Mouse (Mus musculus) ES-Bruce4 (cell line): ENCODE results near the gene Katnal1. TPM values are rescaled to one million over a fixed set of nuclear protein-coding genes. Genes with fewer than 3 reads are reported as not detected.

ENCODE experiments used
- H3K27ac ChIP-seq: 2 replicates; pipeline ENCODE4 v1.5.1; 2012; ENCODE audit warnings: low read length, inconsistent platforms; ENCODE audit not compliant: insufficient read depth
- H3K27me3 ChIP-seq: 2 replicates; pipeline ENCODE4 v1.6.1; 2012; ENCODE audit warnings: mild to moderate bottlenecking, low read length, inconsistent platforms; ENCODE audit not compliant: control insufficient read depth, poor library complexity, insufficient read depth, severe bottlenecking
- H3K36me3 ChIP-seq: 2 replicates; pipeline ENCODE4 v1.6.1; 2012; ENCODE audit warnings: inconsistent platforms, mild to moderate bottlenecking, low read length, moderate library complexity; ENCODE audit not compliant: control insufficient read depth, poor library complexity, insufficient read depth, severe bottlenecking
- H3K4me1 ChIP-seq: one replicate; pipeline ENCODE4 v1.8.1; 2011; ENCODE audit warnings: low read length; ENCODE audit not compliant: control insufficient read depth, insufficient read depth
- H3K4me3 ChIP-seq: 2 replicates; pipeline ENCODE4 v1.5.1; 2011; ENCODE audit warnings: low read depth, mild to moderate bottlenecking, low read length
- H3K9ac ChIP-seq: 2 replicates; pipeline ENCODE4 v1.6.1; 2012; ENCODE audit warnings: low read depth, mild to moderate bottlenecking, inconsistent platforms; ENCODE audit not compliant: poor library complexity, severe bottlenecking
- H3K9me3 ChIP-seq: replicated peaks from 2 replicates; pipeline ENCODE4 v1.6.1; 2012; ENCODE audit warnings: mild to moderate bottlenecking, low read length, inconsistent platforms; ENCODE audit not compliant: control insufficient read depth, poor library complexity, insufficient read depth, severe bottlenecking
- CTCF ChIP-seq: IDR thresholded peaks from one replicate; pipeline ENCODE4 v1.8.1; 2011; ENCODE audit warnings: low read depth, low read length
- EP300 ChIP-seq: IDR thresholded peaks from 2 replicates; pipeline ENCODE4 v1.6.1; 2011; ENCODE audit warnings: low read depth, low read length; ENCODE audit not compliant: insufficient read depth
- POLR2A ChIP-seq: IDR thresholded peaks from one replicate; pipeline ENCODE4 v1.8.1; 2011; ENCODE audit warnings: low read length; ENCODE audit not compliant: insufficient read depth
- polyA plus RNA-seq: library from polyadenylated mRNA; stranded (reverse); fragments of >200 nt; gene quantifications from 2 replicates; pipeline ENCODE4 v1.2.4, GENCODE M21; 2011; ENCODE audit warnings: low read depth; ENCODE audit not compliant: missing spikeins, insufficient read depth, insufficient read length

Katnal1 gene
- polyA plus RNA-seq, 1 experiment = 10.5 TPM

DNA sequence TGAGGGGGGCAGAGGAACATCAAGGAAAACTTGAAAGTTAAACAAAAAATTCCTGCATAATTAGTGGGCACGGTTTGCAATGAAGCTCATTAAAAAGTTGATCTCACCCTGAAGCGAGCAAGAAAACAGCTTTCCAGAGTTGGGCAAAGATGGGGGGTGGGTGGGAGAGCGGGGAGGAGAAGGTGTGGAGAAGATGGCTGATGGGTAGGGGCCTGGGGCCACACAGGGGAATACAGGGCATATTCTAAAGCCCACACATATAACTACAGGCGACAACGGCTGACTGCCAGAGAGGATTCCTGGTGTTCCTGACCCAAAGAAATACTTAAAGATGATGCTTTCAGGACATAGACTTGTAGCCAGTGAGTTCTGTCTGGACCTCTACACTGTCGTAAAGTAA is 65.7 kb downstream of the Katnal1 start:
- TF ChIP-seq POLR2A = no peak
- TF ChIP-seq CTCF = no peak
- TF ChIP-seq EP300 = no peak
- H3K27ac ChIP-seq = no peak overlapping the region
- H3K36me3 ChIP-seq = no peaks in the 10 kb centered on the region
- no peak overlapping the region for H3K9ac ChIP-seq
- no peak overlapping the region for H3K4me3 ChIP-seq
- H3K4me1 ChIP-seq = peaks cover 2% of the 10 kb centered on the region
- no peaks in the 10 kb centered on the region for H3K9me3 ChIP-seq
- no peaks in the 10 kb centered on the region for H3K27me3 ChIP-seq

DNA sequence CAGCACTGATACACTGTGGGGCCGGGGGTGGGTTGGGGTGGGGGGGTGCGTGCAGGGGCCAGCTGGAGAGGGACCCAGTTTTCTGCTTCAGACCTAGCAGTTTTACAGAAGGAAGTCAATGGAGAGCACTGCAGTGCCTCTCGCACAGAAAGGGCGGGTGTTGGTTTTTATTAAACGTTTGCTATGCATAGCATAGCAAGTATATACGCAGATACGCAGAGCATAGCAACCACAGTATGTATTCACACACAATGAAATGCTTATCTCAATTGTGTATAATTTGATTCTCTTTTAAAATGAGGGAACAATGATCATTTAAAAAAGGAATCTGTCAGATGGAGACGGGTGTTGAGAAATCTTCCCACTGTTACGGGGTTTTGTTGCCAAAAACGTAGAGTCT is 66.3 kb downstream of the Katnal1 start:
- no peak overlapping the region for H3K9ac ChIP-seq
- H3K4me3 ChIP-seq = no peak overlapping the region
- H3K27me3 ChIP-seq = no peaks in the 10 kb centered on the region
- no peak for TF ChIP-seq CTCF
- TF ChIP-seq POLR2A = no peak
- TF ChIP-seq EP300 = no peak
- H3K4me1 ChIP-seq = peaks cover 2% of the 10 kb centered on the region
- no peak overlapping the region for H3K27ac ChIP-seq
- no peaks in the 10 kb centered on the region for H3K36me3 ChIP-seq
- H3K9me3 ChIP-seq = no peaks in the 10 kb centered on the region

DNA sequence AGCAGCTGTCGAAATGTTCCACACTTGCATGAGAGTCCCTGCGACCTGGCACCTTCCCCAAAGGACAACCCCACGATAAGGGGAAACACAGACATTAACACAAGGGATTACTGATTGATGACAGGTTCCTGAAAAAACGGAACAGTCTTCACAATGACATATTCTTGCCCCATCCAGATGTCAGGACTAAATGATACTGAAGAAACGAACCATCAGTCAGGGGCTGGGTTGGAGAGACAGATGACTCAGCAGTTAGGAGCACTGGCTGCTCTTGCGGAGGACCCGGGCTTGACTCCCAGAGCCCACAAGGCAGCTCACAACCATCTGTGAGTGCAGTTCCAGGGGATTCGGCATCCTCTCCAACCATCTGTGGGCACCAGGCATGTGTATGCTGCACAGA is 67.0 kb downstream of the Katnal1 start:
- H3K36me3 ChIP-seq = no peaks in the 10 kb centered on the region
- no peaks in the 10 kb centered on the region for H3K9me3 ChIP-seq
- H3K9ac ChIP-seq = no peak overlapping the region
- no peak overlapping the region for H3K4me3 ChIP-seq
- no peaks in the 10 kb centered on the region for H3K27me3 ChIP-seq
- TF ChIP-seq CTCF (no peak), POLR2A (no peak), EP300 (no peak)
- H3K27ac ChIP-seq = no peak overlapping the region
- peaks cover 2% of the 10 kb centered on the region for H3K4me1 ChIP-seq

DNA sequence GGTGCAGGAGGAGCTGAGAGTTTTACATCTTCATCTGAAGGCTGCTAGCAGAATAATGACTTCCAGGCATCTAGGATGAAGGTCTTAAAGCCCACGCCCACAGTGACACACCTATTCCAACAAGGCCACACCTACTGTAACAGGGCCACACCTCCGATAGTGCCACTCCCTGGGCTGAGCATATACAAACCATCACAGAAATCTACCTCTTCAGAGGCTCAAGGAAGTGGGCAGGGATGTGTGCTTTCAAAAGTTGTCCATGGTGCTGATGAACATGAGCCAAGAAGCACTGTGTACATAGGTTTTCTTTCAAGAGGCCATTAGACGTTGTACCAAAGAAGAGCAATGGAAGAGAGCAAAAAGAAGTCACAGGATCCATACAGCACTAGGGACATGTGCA is 71.6 kb downstream of the Katnal1 start:
- Histone ChIP-seq H3K4me1 (peaks cover 2% of the 10 kb centered on the region), H3K36me3 (no peaks in the 10 kb centered on the region), H3K9ac (no peak overlapping the region), H3K27ac (no peak overlapping the region), H3K27me3 (no peaks in the 10 kb centered on the region), H3K9me3 (no peaks in the 10 kb centered on the region), H3K4me3 (no peak overlapping the region)
- no peak for TF ChIP-seq POLR2A
- no peak for TF ChIP-seq EP300
- no peak for TF ChIP-seq CTCF

DNA sequence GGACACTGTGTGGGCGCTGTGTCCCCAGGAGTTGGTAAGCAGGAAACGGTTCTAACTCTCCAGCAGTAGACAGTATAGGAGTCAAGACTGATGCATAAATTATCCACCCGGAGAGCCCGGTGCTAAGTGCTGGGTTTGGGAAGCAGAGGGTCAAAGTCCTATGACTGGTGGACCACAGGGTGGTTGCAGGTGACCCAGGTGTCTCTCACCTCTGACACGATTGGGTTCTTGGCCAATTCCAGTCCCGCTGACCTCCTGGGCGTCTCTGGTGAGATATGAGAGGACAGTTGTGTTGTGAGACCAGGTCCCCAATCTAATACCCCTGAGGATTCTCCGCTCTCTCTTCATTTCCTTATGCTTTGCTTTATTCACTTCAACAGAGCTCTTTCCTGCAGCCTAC is 74.1 kb downstream of the Katnal1 start:
- Histone ChIP-seq H3K36me3 (no peaks in the 10 kb centered on the region), H3K27me3 (no peaks in the 10 kb centered on the region), H3K9ac (no peak overlapping the region), H3K4me3 (no peak overlapping the region), H3K9me3 (no peaks in the 10 kb centered on the region), H3K4me1 (no peaks in the 10 kb centered on the region), H3K27ac (no peak overlapping the region)
- TF ChIP-seq POLR2A (no peak), CTCF (no peak), EP300 (no peak)

DNA sequence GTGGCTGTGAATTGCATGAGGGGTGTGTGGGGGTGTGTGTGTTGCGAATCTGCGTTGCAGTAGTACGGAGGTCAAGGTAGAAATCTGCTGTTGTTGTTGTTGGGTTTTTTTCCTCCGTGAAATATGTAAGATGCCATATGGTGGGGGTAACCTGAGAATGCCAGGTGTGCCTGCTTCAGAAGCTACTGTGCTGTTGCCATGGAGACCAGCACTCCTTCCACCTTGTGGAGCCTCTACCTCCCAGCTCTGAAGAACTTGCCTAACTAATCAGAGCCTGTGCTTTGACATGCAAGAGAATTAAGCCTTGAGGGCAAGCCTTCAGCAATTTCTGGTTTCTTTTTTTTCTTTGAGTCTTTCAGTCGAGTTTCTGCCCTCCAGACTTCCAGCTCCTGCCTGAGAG is 75.0 kb downstream of the Katnal1 start:
- TF ChIP-seq EP300 = no peak
- no peak for TF ChIP-seq POLR2A
- no peak for TF ChIP-seq CTCF
- H3K4me1 ChIP-seq = no peaks in the 10 kb centered on the region
- no peak overlapping the region for H3K27ac ChIP-seq
- no peaks in the 10 kb centered on the region for H3K36me3 ChIP-seq
- no peaks in the 10 kb centered on the region for H3K9me3 ChIP-seq
- H3K4me3 ChIP-seq = no peak overlapping the region
- no peak overlapping the region for H3K9ac ChIP-seq
- no peaks in the 10 kb centered on the region for H3K27me3 ChIP-seq
